Mouse (Mus musculus) c-Kit-positive CD71-positive TER-119-positive erythroid progenitor cells, embryonic 14.5 days (primary cell): ENCODE measurements around the gene Fez2.
A peak's percentile ranks its signal among the peaks of the same experiment; 100 is the strongest.

ENCODE experiments used
- DNase-seq: peaks from one replicate; pipeline ENCODE4 v3.0.0-alpha.2; 2013; ENCODE audit warnings: low spot score

Fez2 gene

DNA sequence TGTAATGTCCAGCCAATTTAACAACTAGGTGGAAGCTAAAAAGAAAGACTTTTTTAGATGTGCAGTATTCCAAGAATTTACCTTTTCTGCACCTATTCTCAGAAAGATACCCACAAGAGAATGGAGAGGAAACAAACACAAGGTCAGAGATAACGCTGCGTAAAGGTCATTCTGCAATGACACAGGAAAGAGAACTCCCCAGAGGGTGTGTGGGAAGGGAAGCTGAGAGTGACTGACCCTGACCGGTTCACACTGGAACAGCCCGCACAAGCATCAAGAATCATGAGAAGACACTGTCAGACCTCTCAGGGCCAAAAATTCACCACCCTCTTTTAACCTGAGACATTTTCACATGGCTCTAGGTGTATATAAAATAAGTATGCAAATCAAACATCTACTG, 10.4 kb downstream of the Fez2 start:
- DNase-seq = no peak

DNA sequence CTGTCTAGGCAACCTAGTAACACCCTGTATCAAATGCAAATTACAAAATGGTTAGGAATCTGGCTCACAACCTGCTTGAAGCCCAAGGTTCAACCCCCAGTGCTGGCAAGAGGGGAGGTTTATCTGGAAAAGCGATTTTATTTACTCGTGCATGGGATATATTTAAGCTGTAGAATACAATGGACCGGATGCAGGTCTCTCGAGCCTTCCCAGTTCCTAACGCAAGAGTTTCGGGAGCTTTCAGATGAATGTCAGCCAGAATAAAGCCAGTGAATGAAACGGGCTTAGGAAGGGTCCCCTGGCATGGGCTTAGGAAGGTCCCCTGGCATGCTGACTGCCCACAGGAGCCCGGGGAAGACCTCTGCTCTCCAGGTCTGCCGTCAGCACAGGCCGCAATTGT, 11.1 kb downstream of the Fez2 start:
- DNase-seq = no peak

DNA sequence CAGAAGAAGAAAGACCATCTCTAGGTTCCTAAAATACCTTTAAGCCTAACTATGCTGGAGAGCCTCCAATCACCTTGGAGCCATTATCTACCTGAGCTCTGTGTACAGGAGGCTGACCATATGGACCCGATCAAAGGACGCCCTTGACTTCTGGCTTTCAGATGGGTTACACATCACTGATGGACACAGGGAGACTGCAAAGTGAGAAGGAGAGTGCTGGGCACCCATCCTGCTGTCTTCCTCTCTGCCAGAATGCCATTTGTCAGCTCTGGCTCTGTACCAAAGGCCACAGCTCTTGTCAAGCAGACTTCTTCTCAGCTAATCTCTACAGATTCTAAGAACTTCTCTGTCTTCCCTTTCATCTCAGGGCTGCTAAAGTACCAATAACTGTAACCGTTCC, 12.6 kb downstream of the Fez2 start:
- no peak for DNase-seq

DNA sequence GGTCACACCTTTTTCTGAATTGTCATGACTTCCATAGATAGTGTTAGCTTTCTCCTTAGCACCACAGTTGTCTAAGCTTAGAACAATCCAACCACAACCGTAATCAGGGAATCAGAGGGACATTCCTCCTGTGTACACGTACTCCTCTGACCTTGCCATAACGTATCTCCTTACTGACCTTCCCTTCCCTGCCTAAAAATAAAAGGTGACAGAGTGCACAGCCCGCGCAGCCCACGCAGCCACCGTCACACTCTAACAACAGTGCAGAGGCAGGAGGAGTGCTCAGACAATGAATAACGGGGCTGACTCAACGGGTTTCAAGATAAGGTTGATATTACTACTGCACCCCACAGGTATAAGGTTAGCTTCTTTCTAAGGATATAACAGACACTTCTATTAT, 14.1 kb downstream of the Fez2 start:
- DNase-seq = no peak

DNA sequence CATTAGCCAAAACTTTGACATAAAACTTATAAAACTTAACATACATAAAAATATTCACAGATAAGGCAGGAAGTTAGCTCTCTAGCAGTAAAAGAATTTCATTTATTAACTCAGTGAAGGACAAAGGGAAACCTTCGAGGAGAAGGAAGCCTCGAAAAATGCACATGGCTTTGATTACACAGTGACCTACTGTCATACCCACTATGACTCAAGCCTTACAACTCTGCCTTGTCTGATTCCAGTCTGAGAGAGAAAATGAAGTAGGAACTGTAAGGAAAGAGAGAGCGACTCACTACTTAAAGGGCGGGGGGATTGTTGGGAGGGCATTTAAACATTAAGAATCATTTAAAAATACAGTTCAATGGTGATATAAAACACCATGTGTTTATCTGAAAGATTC, 14.7 kb downstream of the Fez2 start:
- no peak for DNase-seq

DNA sequence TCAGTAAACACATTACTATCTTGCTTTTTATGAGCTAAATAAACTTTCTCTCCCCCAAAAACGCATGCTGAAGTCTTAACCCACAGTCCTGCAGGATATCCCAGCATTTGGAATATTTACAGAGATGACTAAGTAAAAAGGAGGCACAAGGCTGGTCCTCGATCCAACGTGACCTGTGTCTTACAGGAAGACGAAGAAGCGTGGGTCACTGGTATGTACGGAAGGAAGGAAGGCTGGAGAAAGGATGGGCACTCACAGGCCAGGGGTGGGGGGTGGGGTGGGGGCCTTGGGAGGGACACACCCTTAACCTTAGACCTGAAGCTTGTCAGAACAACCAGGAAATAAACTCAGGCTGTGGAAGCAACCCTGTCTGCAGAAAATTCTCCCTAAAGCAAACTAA, 15.8 kb downstream of the Fez2 start:
- DNase-seq = no peak

DNA sequence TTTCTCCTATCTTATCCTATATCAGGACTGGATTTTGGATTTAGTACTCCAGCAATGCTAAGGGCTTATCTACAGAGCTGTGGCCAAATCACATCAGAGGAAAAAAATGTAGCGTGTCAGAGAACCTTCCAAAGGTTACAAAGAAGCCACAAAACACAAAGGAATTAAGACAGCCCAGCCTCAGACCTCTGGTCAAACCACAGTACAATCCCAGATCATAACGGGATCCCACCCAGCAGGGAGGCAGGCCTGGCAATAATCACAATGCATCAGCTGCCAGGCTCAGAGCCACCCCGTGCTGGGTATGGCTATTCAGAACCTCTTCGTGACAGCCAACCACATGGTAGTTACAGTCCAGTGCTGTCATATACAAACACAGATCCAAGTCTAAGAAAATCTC, 16.2 kb downstream of the Fez2 start:
- DNase-seq = no peak

DNA sequence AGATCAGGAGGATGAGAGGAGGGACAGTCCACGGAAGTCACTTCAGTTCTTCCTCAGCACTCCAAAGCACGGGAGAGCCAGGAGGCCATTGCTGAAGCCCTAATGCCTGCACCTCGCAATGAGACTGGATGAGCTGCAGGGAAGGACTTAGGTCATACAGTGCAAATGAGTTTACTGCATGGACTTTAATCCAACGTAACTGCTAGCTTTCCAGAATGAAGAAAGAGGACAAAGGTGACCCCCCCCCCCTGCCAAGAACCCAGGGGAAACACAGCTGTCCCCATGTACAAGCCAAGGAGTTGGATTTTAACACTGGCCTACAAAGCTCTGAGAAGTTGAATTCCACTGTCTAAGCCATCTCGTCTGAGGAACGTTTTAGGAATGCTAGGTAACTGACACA, 16.6 kb downstream of the Fez2 start:
- DNase-seq = no peak

DNA sequence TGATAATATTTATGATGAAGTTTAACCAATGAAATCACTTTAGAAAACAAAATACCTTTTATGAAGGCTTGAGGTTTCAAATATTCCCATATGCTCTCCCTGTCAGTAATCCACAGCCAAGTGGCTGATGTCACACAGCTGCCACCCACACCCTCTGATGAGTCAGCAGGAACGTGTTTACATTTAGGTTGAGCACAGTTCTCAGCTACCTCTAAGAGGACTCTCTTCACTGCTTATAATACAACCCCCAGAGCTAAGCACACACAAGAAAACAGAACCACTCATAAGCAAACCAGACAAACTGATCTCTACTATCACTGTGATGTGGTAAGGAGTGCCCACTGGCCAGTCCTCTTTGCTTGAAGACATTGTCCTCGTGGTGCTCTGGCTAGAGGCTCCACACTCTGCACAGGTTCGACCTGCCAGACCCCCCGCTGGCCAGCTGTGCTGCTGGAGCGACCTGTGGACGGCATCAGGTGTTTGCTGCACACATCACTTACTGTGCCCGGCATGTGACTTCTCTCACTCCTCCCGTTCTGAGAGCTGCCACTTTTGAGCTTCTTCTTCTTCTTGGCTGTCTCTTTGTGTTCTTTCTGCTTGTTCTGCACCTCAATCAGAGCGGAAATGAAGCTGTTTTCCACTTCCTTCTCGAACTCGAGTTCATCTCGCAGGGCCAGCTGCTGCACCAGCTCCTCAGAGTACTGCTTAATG, 17.7 kb downstream of the Fez2 start:
- peak; percentile 53 for DNase-seq

DNA sequence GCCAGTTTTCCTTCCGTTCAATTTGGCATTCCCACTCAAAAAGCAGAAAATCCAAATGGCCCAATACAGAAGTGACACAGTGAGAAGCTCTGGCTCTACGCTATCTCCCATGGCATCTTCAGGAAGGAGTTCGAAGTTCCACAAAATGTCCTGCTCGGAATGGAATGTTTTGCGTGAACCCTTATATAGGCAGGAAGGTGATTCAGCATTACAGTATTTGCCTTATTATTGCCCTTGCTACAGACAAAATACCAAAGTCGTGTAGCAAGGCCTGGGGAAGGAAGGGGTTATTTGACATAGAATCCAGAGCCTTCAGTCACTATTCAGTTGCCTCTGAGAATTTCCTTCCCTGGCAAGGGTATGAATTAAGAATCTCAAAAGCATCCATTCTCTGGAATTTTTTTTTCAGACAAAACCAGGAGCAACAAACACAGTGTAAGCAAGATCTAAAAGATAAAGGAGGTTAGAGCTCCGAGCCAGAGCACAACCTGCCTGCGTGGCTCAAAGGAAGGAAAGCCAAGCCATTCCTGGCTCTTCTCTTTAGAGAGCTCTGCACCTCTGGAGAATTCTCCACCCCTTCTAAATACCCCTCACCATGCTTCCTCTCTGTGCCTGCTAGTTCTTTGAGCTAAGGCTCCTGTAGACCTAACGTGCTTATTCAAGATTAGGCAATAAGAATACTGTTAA, 25.4 kb downstream of the Fez2 start:
- no peak for DNase-seq

DNA sequence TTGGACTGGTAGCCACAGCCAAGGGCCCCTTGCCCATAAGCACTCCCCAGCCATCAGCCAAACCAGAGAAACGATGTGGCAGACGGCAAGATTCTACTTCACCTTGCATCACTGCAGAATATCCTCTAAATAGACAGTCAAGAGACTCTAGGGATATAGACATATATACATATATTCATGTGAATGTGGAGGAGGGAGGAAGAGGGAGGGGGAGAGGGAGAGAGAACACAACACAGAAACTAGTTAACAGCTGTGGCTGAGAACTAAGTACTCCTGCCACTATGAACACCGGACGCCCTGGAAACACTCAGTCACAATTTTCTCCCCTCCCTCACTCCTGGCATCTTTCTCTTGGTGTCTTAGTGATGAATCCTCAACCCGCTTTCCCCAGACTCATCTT, 28.4 kb downstream of the Fez2 start:
- DNase-seq = no peak

DNA sequence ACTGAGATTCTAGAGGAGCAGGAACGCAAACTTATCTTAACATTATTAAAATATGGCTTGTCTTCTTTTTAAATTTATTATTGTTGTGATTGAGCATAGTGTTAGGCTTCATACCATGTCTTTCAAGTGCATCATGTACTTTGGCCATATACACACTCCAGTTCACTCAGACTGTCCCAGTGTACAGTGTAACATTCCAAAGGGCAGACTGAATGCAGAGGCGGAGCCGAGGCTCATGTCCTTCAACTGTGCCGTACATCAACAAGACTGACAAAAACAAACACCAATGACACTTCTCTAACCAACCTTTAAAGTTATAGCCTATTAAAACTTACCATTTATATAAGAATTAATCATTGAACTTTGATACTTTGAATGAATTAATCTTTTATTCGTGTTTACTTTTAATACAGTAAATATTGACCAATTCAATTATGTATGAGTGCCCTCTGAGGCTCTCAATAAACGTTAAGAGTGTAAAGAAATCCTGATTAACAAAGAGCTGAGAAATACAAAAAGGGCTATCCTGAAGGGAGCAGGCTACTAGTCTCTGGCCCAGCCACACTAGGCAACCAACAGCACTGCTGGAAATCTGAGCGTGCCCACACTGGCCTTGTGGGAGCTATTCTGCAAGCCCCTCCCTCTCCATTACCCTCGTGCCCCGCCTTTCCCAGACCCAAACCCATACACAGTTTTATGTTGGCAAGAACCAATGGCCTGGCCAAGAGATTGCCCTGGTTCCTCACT, 29.7 kb downstream of the Fez2 start:
- DNase-seq = no peak

DNA sequence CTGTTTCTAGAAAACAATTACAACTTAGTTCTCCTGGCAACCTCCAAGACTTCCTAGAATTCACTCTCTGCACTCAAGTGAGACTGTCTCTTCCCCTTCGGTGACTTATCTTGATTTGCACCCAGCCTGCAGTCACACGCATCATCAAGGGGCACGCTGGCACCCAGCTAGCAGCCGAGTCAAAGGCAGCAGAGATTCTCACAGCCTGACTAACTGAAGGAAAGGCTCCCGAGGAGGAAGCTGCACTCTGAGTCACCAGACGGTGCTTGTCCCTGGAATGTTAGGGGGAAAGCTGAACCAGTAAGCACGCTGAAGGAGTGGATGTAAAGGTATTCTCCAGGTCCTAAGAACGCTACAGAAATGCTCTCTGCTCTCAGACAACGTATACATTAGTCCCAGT, 30.3 kb downstream of the Fez2 start:
- DNase-seq = no peak

DNA sequence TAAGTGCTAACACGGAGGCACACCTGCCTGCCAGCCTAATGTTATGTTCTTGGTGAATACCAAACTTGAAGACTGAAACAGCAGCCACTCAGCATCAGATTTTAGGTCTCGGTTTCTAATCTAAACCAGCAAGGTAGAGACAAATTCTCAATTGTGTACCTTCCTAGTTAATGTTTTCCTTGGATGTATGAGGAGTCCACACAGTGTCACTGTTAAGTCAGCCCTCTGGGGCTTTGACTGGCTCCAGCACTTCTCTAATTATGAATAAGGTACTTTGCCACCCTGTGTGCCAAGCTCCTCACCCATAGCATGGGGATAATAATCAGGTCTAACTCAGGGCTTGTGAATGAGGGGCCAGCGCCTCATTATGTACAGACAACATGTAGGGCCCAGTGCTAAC, 35.6 kb downstream of the Fez2 start:
- no peak for DNase-seq

DNA sequence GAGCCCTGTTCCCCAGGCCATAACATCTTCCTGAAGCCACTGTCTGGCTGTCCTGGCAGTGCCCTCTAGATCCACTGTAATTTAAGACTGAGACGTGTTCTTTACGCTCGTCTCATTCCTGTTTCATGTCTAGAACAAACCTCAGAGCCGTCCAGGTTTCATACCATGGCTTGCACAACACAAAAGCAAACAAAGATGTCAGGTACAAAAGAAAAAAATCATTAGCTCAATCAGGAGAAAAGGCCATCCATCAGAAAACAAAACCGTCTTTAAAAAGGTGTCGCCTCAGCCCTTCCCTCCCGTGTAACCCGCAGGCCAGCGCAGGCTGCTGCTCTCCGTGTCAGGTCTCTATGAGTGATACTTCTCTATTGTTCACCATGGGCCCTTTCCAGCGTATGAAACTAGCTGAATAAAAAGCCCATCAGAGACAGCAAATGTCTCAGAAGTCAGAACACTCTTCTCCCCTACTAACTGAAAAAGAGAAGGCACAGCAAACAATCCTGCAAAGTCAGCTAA, 38.2 kb downstream of the Fez2 start:
- DNase-seq = no peak

DNA sequence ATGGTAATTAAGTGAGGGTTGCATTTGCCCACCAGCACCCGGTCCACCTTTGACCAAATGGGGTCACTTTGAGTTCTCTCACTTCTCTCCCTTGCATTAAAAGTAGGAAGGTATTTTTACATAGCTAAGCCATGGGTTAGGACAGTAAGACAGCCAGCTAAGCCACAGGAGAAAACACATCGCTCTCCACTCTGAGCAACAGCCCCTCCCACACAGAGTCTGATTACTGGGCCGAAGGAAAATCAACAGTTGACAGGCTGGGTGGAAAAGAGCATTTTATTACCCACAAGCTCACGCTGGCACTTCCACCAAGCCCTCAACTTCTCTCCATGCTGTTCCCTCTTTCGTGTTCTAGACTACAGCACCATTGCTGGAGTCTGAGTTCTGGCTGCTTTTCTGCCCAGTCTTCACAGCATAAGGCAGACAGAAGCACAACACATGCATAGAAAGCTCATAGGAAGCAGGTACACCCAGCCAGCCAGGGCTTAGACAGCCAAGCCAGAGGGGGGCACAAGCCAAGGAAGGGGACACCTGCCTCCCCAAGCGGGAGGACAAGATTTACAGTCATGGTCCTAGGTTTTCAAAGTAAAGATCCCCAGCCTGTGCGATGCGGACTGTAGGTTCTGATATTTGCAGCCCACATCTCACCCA, 38.7 kb downstream of the Fez2 start:
- DNase-seq = no peak

DNA sequence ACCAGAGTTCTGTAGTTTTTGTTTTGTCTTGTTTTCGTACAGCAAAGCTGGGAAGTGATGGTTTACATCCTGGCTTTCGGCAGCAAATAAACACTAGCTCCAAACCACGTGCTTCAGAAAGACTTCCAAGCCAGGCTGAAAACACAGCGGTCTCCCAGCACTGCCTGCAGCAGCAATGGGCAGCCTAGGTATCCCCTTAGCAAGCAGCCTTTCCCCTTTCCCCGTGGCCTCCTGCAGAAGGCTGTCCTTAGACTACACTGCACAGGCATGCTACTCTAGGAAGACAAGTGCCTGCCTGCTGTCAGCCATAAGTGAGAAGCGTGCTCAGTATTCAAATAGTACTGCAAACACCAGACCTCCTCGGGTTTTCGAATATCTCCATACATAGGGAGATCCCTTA, 41.4 kb downstream of the Fez2 start:
- no peak for DNase-seq

DNA sequence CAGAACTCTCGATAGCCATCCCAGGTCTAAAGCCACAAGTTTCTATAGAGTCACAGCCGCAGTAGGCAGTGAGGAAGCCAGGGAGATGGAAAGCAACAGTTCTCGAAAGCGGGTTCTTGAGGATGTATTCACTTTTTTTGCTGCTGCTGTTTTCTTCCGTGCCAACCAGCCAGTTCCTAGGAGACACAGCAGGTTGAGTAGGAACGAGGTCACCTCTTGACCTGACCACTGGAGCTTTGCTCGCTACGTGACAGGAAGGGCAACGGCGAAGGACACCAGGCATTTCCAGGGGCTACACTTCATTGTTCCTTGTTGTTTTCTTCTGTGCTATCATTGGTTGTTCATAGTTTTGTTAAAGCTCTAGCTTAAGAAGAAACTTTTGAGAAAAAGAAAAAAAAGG, 43.2 kb downstream of the Fez2 start:
- no peak for DNase-seq

DNA sequence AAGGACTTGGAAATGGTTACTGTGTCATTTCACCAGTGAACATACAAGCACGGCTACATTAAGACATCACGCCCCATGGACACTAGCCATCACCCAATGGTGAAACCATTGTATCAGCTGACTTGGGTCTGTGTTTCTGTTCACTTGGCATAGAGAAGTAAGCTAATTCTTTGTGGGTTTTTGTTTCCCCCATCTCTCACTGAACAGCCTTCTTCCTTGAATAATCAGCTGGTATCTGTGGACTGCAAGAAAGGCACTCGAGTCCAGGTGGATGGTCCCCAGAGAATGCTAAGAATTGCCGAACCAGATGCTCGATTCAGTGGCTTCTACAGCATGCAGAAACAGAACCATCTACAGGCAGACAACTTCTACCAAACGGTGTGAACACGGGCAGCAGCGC, 44.1 kb downstream of the Fez2 start:
- DNase-seq = no peak

DNA sequence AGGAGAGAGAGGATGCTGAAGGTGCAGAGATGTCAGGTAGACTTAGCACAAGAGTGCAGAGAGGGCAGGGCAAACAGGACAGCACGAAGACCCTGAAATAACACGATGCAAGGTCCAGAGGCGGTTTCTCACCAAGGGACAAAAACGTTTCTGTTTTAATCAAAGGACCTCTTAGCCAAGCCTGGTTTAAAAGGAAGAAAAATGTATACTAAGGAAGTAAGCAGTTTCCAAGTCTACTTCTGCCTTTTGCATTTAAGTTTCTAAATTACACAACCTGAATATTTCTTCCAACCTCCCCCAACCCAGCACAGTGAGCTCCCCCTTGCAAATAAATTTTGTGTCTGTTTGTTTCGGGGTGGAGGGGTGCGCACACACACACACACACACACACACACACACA, 44.8 kb downstream of the Fez2 start:
- no peak for DNase-seq

DNA sequence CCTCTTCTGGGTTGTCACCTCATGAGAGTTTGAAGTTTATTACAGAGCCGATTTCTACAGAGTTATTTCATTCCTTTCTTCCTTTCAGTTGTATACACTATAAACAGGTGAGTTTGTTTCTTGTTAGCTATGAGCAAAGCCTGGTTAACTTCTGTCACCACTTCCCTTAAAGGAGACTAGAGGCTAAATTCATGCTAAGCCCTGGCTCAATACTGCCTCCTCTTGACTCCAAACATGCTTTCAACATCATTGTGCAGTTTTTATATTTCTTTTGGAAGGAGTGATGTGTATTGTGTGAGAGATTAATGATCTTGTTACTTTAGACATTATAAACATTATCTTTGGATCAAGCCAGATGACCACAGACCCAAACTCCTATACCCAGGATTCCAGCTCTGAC, 47.5 kb downstream of the Fez2 start:
- DNase-seq = peak; percentile 14

DNA sequence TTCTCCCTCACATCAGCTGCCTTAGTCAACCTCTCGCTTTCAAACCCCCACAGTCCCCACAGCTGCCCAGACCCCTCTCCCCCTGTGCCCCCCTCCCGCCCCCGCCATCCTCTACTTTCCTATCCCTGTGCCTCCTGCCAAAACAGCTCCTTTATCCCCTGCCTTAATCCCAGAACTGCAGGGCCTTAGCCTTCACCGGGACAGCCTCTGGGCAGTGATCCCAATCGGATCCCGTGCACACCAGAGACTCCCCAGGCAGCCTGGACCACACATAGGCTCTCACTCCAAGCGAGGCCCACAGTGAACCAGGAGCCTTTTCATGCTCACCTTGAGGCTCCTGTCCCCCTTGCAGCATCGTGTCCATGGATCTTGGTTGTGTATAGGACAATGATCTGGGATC, 49.5 kb downstream of the Fez2 start:
- no peak for DNase-seq

DNA sequence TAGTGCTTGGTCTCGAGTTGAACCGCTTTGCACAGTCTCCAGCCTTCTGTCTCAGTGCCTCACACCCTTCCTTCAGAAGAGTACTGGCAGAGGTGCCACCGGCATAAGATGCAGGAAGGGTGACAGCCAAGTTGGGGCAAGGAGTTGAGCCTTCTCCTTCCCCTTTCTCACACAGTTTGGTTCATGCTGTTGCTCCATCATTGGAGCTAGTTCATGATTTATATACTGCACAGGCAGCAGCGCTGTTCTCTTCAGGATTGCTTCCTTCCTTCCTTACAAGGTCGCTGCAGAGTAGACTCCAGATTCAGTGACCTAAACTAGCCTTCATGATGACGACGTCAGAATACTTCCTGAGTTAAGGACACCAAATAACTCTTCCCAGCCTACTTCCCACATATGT, 51.9 kb downstream of the Fez2 start:
- DNase-seq = no peak
